Mouse (Mus musculus) liver, embryonic 16.5 days (tissue): ENCODE measurements around the gene Dnmbp. TPM values are rescaled to one million over a fixed set of nuclear protein-coding genes. Genes with fewer than 3 reads are reported as not detected.

Source experiments
- ATAC-seq: fragments of 200-750 bp; cut with Nextera tagmentation; 2 replicates; pipeline ENCODE4 v1.8.0; 2017; ENCODE audit warnings: low read depth, mild to moderate bottlenecking, moderate number of reproducible peaks, moderate library complexity
- H3K27ac ChIP-seq: fragments of 300-500 bp; sonication (generic); 2 replicates; pipeline ENCODE4 v1.5.1; 2014; ENCODE audit warnings: mild to moderate bottlenecking, low read length
- H3K27me3 ChIP-seq: fragments of 300-500 bp; sonication (generic); 2 replicates; pipeline ENCODE4 v1.6.1; 2014; ENCODE audit warnings: low read depth, low read length, mixed read lengths; ENCODE audit not compliant: control insufficient read depth, insufficient read depth
- H3K36me3 ChIP-seq: fragments of 300-500 bp; sonication (generic); 2 replicates; pipeline ENCODE4 v1.6.1; 2014; ENCODE audit warnings: mild to moderate bottlenecking; ENCODE audit not compliant: control insufficient read depth, insufficient read depth
- H3K4me1 ChIP-seq: fragments of 300-500 bp; sonication (generic); 2 replicates; pipeline ENCODE4 v1.6.1; 2014; ENCODE audit warnings: low read depth, low read length, mixed read lengths; ENCODE audit not compliant: control insufficient read depth
- H3K4me2 ChIP-seq: fragments of 300-500 bp; sonication (generic); 2 replicates; pipeline ENCODE4 v1.6.1; 2014; ENCODE audit warnings: low read depth, low read length, mixed read lengths
- H3K4me3 ChIP-seq: fragments of 300-500 bp; sonication (generic); 2 replicates; pipeline ENCODE4 v1.5.1; 2014; ENCODE audit warnings: low read depth, mild to moderate bottlenecking, low read length
- H3K9ac ChIP-seq: fragments of 300-500 bp; sonication (generic); 2 replicates; pipeline ENCODE4 v1.6.1; 2014; ENCODE audit warnings: low read depth, low read length
- H3K9me3 ChIP-seq: fragments of 300-500 bp; sonication (generic); replicated peaks from 2 replicates; pipeline ENCODE4 v1.6.1; 2016; ENCODE audit warnings: low read length; ENCODE audit not compliant: control insufficient read depth
- WGBS: fragments of 180-500 bp; shearing (Covaris S2); extraction: QIAGEN DNeasy Blood & Tissue Kit; methylation state at CpG from one replicate; pipeline ENCODE4 v1.1.7; 2014; ENCODE audit not compliant: insufficient replicate concordance; 5-methylcytosine and 5-hydroxymethylcytosine counted together
- polyA plus RNA-seq: library from polyadenylated mRNA; unstranded; fragments of >200 nt; fragmentation: Nextera tagmentation; extraction: Ambion mirVana; gene quantifications from 2 replicates; pipeline ENCODE4 v1.2.1, GENCODE M21; 2015

The Dnmbp gene
- polyA plus RNA-seq, 1 experiment from 2014 or later = 3.2 TPM

DNA sequence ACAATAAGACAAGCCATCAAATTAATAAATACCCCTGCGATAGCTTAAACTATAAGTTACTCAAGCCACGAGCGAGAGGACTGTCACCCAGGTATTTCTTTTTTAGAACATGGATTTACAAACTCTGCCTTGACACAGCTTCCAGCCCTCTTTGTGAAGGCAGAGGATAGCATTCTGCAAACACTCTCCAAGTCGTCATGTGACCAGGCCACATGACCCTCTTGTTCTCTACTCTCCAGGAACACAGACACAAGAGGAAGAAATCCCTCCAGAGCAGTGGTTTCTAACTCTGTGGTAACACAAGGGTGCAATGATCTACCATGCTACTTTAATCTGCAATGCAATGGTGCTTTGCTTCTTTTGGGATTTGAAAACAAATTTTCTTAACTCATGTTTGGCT is 69.6 kb downstream of the Dnmbp start:
- no peaks in the 10 kb centered on the region for H3K9me3 ChIP-seq
- H3K4me2 ChIP-seq = no peak overlapping the region
- no peaks in the 10 kb centered on the region; the same call in 1 of the 2 replicates for H3K36me3 ChIP-seq
- no peak overlapping the region for H3K4me3 ChIP-seq
- no peak for ATAC-seq
- no peak overlapping the region for H3K9ac ChIP-seq
- H3K27ac ChIP-seq = no peak overlapping the region
- WGBS = 72% methylated on average over 4 of the region's 4 CpGs
- no peaks in the 10 kb centered on the region for H3K4me1 ChIP-seq
- H3K27me3 ChIP-seq = no peaks in the 10 kb centered on the region

DNA sequence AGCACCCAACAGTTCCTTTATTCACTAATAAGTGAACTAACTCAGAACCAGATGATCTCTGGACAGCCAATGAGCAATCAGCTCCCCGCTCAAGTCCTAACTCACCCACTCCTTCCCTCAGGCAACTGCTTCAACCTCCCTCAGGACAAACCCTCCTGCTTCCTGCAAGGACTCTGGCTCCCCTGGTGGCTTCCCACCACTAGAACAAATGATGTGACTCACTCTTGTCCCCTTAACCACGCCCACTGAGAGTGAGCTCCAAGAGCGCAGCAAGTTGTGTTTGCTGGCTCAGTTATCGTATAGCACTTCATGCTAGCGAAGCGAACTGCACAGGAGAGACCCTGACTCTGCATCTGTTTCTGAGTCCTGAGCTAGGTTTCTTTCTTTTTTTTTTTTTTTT is 82.6 kb downstream of the Dnmbp start:
- no peaks in the 10 kb centered on the region for H3K4me1 ChIP-seq
- no peaks in the 10 kb centered on the region for H3K27me3 ChIP-seq
- H3K27ac ChIP-seq = no peak overlapping the region
- H3K9me3 ChIP-seq = no peaks in the 10 kb centered on the region
- no peak for ATAC-seq
- H3K4me2 ChIP-seq = no peak overlapping the region
- WGBS = 74% methylated on average over 6 of the region's 6 CpGs
- H3K36me3 ChIP-seq = peaks cover 4% of the 10 kb centered on the region
- no peak overlapping the region for H3K4me3 ChIP-seq
- H3K9ac ChIP-seq = no peak overlapping the region

DNA sequence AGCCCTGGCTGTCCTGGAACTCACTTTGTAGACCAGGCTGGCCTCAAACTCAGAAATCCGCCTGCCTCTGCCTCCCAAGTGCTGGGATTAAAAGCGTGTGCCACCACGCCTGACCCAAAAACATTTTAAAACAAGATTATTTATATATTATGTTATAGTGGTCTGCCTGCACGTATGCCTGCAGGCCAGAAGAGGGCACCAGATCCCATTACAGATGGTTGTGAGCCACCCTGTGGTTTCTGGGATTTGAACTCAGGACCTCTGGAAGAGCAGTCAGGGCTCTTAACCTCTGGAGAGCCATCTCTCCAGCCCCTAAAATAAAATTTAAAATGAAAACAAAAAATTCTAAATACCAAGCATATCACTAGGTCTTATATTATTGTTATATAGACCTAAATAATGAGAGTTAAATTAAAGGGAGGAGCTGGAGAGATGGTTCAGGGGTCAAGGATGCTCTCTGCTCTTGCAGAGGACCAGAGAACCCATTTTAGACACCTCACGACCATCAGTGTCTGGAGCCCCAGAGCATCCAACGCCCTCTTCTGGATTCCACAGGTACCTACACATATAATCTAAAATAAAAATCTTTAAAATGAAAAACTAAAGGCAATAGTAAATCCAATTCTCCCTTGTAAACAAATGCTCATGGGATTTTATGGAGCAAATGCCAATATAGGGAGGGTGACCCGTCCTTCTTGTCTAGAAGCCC is 87.0 kb downstream of the Dnmbp start:
- WGBS = 57% methylated on average over 7 of the region's 7 CpGs
- no peaks in the 10 kb centered on the region for H3K27me3 ChIP-seq
- no peaks in the 10 kb centered on the region for H3K9me3 ChIP-seq
- H3K4me3 ChIP-seq = no peak overlapping the region
- no peak overlapping the region for H3K4me2 ChIP-seq
- no peaks in the 10 kb centered on the region for H3K4me1 ChIP-seq
- peaks cover 9% of the 10 kb centered on the region for H3K36me3 ChIP-seq
- H3K9ac ChIP-seq = no peak overlapping the region
- H3K27ac ChIP-seq = no peak overlapping the region
- no peak for ATAC-seq

DNA sequence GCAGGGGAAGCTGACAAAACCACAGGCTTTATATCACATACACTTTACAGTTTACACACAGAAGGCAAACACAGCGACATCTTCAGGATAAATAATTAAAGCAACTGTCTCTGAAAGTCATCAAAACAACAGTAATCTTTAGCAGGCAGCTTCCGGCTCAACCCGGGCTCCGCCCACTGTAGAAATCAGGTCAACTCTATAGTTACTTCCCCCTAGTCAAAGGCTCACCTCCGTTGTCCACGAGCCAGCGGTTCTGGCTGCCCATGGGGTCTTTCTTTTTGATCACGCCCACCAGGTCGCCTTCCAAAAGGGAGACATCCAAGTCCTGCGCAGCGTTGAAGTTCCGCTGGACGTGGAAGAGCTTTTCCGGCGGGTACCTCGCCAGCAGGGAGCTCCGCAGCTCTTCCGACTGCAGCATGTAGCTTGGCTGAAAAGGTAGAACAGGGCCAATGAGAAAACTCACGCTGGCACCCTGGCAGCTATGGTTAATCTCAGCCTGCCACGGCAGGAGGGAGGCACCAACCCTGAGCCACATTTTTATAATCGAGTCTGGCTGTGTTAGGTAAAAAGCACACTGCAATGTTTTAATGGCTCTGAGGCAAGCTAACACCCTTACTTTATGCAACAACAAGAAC is 87.9 kb downstream of the Dnmbp start:
- Histone ChIP-seq H3K27ac (no peak overlapping the region), H3K4me1 (no peaks in the 10 kb centered on the region), H3K4me3 (no peak overlapping the region), H3K9me3 (no peaks in the 10 kb centered on the region), H3K36me3 (peaks cover 9% of the 10 kb centered on the region), H3K4me2 (no peak overlapping the region), H3K27me3 (no peaks in the 10 kb centered on the region), H3K9ac (no peak overlapping the region)
- no peak for ATAC-seq
- 57% methylated on average over 21 of the region's 21 CpGs for WGBS

DNA sequence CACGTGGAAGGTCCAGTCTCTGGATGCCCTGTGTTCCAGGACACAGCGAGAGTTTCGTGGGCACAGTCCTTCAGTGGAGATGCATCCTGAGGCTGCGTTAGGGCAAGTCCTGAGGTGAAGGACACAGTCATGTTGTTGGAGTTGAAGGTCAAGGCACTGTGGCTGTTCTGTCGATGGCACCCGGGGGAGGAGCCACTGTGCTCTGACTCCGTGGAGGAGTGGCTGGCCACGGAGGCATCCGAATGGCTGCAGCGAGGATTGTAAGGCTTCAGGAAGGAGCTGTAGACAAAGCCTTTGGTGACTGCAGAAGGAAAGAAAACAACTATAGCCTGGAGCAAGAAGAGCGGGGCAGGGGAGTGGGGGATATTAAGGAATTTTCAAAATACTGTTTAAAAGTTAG is 90.0 kb downstream of the Dnmbp start:
- WGBS = 69% methylated on average over 11 of the region's 11 CpGs

DNA sequence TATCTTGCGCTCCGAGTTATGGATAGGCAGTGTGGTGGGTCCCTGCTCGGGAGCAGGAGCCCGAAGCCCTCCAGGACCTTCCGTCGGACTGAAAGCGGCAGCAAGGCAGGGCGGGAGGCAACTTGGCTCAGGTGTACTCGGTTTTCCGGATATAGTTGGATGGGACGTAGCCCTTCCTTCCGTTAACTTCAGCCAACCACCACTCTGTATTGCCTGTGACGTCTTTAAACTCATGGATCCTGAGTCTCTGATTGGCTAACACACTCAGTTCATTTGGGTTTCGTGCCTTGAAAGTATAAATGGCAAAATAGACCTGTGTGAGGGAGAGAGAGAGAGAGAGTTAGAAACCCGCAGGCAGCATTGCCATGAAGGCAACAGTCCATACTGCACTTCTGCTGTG is 92.0 kb downstream of the Dnmbp start:
- no peaks in the 10 kb centered on the region; the same call in 1 of the 2 replicates for H3K4me1 ChIP-seq
- no peak overlapping the region for H3K9ac ChIP-seq
- H3K9me3 ChIP-seq = no peaks in the 10 kb centered on the region
- H3K27me3 ChIP-seq = no peaks in the 10 kb centered on the region
- H3K4me3 ChIP-seq = no peak overlapping the region
- 84% methylated on average over 15 of the region's 15 CpGs for WGBS
- no peak for ATAC-seq
- H3K36me3 ChIP-seq = peaks cover 5% of the 10 kb centered on the region; the same call in 1 of the 2 replicates
- H3K27ac ChIP-seq = no peak overlapping the region
- H3K4me2 ChIP-seq = no peak overlapping the region

More for the DNA sequence above, 90.0 kb downstream of the Dnmbp start:
- Histone ChIP-seq H3K27me3 (no peaks in the 10 kb centered on the region), H3K36me3 (peaks cover 9% of the 10 kb centered on the region), H3K4me3 (no peak overlapping the region), H3K4me2 (no peak overlapping the region), H3K9ac (no peak overlapping the region), H3K4me1 (no peaks in the 10 kb centered on the region; the same call in 1 of the 2 replicates), H3K27ac (no peak overlapping the region), H3K9me3 (no peaks in the 10 kb centered on the region)
- no peak for ATAC-seq

DNA sequence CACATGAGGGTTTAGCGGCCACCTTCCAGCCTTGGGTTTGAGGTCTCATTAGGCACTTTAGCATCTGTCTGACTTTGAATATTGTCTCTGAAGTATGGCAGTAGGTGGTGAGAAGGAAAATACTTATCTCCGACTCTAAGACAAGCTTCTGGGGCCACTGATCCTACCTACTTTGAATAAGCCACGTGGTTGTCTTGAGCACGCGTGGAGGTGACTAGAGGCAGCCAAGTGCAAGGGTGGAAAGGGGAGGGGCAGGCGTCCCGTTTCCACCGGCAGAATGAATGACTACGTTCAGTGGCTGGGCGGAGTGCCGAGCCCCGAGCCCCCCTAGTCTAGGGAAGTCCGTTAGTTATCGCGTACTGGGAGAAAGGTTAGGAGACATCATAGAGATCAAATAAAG is 92.9 kb downstream of the Dnmbp start:
- H3K27me3 ChIP-seq = no peaks in the 10 kb centered on the region
- H3K4me1 ChIP-seq = no peaks in the 10 kb centered on the region; the same call in 1 of the 2 replicates
- no peak overlapping the region for H3K4me3 ChIP-seq
- H3K9ac ChIP-seq = no peak overlapping the region
- H3K4me2 ChIP-seq = no peak overlapping the region
- no peak for ATAC-seq
- peaks cover 5% of the 10 kb centered on the region; the same call in 1 of the 2 replicates for H3K36me3 ChIP-seq
- H3K27ac ChIP-seq = no peak overlapping the region
- no peaks in the 10 kb centered on the region for H3K9me3 ChIP-seq
- WGBS = 80% methylated on average over 15 of the region's 15 CpGs

DNA sequence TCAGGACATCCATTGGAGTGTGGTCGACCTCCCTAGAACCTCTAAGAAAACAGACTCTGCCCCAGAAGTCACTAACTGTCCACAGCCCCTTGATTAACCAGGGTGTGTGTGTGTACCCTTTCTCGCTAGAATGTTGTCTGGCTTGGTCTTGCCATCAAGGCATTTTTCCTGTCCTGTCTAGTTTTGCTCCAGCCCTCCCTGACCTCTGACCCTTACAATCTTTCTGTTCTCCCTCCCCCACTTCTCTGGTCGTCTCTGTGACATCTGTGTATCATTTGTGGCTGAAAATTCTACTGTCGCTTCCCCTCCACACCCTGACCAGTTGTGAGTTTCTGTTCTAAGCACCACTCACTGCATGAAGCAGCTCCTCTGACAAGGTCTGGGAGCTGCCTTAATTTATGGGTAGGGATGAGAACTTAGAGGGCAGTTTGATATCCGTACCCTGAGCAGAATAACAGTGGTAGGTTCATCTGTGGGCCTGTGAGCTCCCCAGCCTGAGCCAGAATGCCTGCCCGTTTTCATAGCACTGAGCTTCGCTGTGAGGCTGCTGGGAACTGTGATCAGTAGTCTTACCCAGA is 94.6 kb downstream of the Dnmbp start:
- H3K4me3 ChIP-seq = no peak overlapping the region
- no peak overlapping the region for H3K9ac ChIP-seq
- H3K27me3 ChIP-seq = no peaks in the 10 kb centered on the region
- no peak for ATAC-seq
- WGBS = 36% methylated on average over 7 of the region's 7 CpGs
- peaks cover 5% of the 10 kb centered on the region; the same call in 1 of the 2 replicates for H3K36me3 ChIP-seq
- H3K4me1 ChIP-seq = no peaks in the 10 kb centered on the region; the same call in 1 of the 2 replicates
- H3K27ac ChIP-seq = no peak overlapping the region
- no peaks in the 10 kb centered on the region for H3K9me3 ChIP-seq
- H3K4me2 ChIP-seq = no peak overlapping the region

DNA sequence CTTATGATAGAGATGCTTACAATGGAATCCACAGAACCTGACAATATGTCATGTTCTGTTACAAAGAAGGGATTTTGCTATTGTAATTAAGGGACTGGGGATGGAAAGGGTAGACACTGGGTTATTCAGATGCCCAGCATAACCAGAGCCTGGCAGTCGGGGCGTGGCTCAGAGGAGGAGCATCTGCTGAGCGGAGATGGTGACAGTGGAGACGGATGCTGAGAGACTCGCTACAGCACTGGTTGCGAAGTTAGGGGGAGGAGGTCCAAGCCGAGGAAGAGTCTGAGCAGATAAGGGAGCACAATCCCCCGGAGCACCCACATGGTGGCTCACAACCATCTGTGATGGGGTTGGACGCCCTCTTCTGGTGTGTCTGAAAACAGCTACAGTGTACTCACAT is 96.8 kb downstream of the Dnmbp start:
- WGBS = 62% methylated on average over 9 of the region's 9 CpGs
- ATAC-seq = no peak
- Histone ChIP-seq H3K4me3 (no peak overlapping the region), H3K4me2 (no peak overlapping the region), H3K27me3 (no peaks in the 10 kb centered on the region), H3K4me1 (no peaks in the 10 kb centered on the region; the same call in 1 of the 2 replicates), H3K9me3 (no peaks in the 10 kb centered on the region), H3K36me3 (no peaks in the 10 kb centered on the region), H3K9ac (no peak overlapping the region), H3K27ac (no peak overlapping the region)
